Mouse (Mus musculus) hindbrain, embryonic 10.5 days (tissue): Measurements from ENCODE around the gene Trim27. TPM values are rescaled to one million over a fixed set of nuclear protein-coding genes. Genes with fewer than 3 reads are reported as not detected.
A peak's percentile ranks its signal among the peaks of the same experiment; 100 is the strongest.

Source experiments
- DNase-seq: peaks from one replicate; pipeline ENCODE4 v3.0.0-alpha.2; 2017; ENCODE audit warnings: low spot score
- H3K27ac ChIP-seq: fragments of 300-500 bp; sonication (generic); 2 replicates; pipeline ENCODE4 v1.5.1; 2016; ENCODE audit warnings: mild to moderate bottlenecking, moderate library complexity
- H3K27me3 ChIP-seq: fragments of 300-500 bp; sonication (generic); 2 replicates; pipeline ENCODE4 v1.6.1; 2016; ENCODE audit warnings: mild to moderate bottlenecking; ENCODE audit not compliant: poor library complexity, insufficient read depth, severe bottlenecking
- H3K36me3 ChIP-seq: fragments of 300-500 bp; sonication (generic); 2 replicates; pipeline ENCODE4 v1.6.1; 2016; ENCODE audit warnings: mild to moderate bottlenecking, moderate library complexity
- H3K4me1 ChIP-seq: fragments of 300-500 bp; sonication (generic); replicated peaks from 2 replicates; pipeline ENCODE4 v1.6.1; 2016; ENCODE audit warnings: mild to moderate bottlenecking
- H3K4me3 ChIP-seq: fragments of 300-500 bp; sonication (generic); 2 replicates; pipeline ENCODE4 v1.5.1; 2016; ENCODE audit warnings: mild to moderate bottlenecking, moderate library complexity
- H3K9me3 ChIP-seq: fragments of 300-500 bp; sonication (generic); 2 replicates; pipeline ENCODE4 v1.6.1; 2016; ENCODE audit warnings: mild to moderate bottlenecking, moderate library complexity
- WGBS: fragments of 180-500 bp; shearing (Covaris S2); methylation state at CpG from one replicate; pipeline ENCODE4 v1.1.7; 2016; 5-methylcytosine and 5-hydroxymethylcytosine counted together
- polyA plus RNA-seq: library from polyadenylated mRNA; unstranded; fragments of >200 nt; fragmentation: Nextera tagmentation; extraction: Ambion mirVana; gene quantifications from 2 replicates; pipeline ENCODE4 v1.2.1, GENCODE M21; 2016

Trim27 gene
- 157 and 163 TPM in 2 replicates for polyA plus RNA-seq

DNA sequence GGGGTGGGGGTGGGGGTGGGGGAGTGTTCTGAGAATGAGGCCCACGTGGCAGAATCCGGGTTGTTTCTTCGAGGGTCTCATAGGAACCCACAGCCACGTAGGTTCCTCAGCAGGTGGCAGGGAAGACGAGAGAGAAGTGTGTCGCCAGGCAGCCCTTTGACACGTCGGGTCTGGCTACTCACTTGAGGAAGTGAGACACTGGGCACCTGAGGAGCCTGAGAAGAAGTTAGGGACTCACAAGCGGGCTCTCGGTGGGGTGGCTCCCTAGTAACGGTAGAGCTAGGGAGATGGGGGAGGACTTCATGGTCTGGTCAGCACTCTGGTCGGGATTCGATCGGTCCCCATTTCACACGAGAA is at the start of gene Trim27:
TSS of gene Trim27 (plus strand) at position 79 of the 357 bp plus-strand sequence.
- H3K4me3 ChIP-seq: peak within 1 kb of the TSS; percentile 99
- WGBS: under 1% methylated on average over 15 of the region's 15 CpGs
- H3K4me1 ChIP-seq: peaks cover 34% of the 10 kb centered on the region
- peak within 1 kb of the TSS; percentile 97 for H3K27ac ChIP-seq
- DNase-seq: no peak
- peaks cover 27% of the 10 kb centered on the region for H3K36me3 ChIP-seq
- no peaks in the 10 kb centered on the region for H3K27me3 ChIP-seq
- no peaks in the 10 kb centered on the region for H3K9me3 ChIP-seq

DNA sequence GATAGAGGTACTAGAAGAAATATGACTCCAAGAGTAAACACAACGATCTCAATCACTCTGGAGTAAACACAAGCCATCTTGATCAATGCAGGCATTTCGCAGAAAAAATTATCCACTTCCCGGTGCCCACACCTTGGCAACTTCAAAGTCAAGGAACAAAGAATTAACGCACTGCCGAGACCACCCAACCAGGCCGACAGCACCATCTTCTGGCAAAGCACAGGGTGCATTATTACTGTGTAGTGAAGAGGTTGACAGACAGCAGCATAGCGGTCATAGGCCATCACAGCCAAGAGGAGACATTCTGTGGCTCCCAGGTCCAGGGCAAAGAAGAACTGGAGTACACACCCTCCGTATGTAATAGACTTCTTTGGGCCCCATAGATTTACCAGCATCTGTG is 36.8 kb upstream of the Trim27 start:
- no peaks in the 10 kb centered on the region for H3K27me3 ChIP-seq
- peak; percentile 13 for DNase-seq
- WGBS: 48% methylated on average over 8 of the region's 8 CpGs
- H3K9me3 ChIP-seq: no peaks in the 10 kb centered on the region
- H3K36me3 ChIP-seq: no peaks in the 10 kb centered on the region
- no peaks in the 10 kb centered on the region for H3K4me1 ChIP-seq
- no peak overlapping the region for H3K27ac ChIP-seq
- H3K4me3 ChIP-seq: no peak overlapping the region

DNA sequence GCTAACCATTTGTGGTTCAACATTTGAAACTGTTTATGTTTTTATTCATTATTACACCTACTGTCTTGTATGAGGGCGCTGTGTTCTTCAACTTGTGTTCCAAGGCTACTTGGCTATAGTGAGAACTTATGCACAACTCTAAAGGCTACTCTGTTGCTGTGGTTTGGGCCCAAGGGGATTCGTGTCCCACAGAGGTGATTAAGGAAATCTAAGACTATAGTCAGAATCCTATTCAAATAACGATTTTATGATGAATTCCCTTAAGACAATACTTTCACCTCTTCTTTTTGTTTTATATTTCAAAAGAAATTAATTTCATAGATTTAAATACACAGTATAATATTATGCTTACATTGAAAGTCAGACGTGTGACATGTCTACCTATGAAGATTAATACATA is 33.5 kb upstream of the Trim27 start, which contains the start of gene Olfr1368:
TSS of gene Olfr1368 (minus strand) at position 101 of the 400 bp plus-strand sequence.
- Histone ChIP-seq H3K27me3 (no peaks in the 10 kb centered on the region), H3K4me1 (no peaks in the 10 kb centered on the region), H3K36me3 (no peaks in the 10 kb centered on the region), H3K27ac (no peak within 1 kb of the TSS), H3K4me3 (no peak within 1 kb of the TSS), H3K9me3 (no peaks in the 10 kb centered on the region)
- no peak for DNase-seq
- 76% methylated on average over 4 of the region's 4 CpGs for WGBS

DNA sequence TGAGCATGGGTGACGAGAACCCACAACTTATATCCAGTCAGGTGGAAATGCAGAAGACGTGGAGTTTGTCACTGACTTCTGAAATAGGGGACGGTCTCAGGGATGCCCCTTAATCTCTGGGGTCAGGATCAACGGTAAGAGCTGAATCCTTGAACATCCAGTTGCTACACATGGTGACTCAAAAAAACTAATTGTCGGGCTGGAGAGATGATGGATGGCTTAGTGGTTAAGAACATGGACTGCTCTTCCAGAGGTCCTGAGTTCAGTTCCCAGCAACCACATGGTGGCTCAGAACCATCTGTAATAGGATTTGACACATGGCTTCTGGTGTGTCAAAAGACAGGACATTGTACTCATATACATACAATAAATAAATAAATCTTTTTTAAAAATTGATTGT is 23.4 kb upstream of the Trim27 start:
- Histone ChIP-seq H3K27ac (no peak overlapping the region), H3K9me3 (no peaks in the 10 kb centered on the region), H3K36me3 (no peaks in the 10 kb centered on the region), H3K4me1 (peaks cover 9% of the 10 kb centered on the region; the same call in 1 of the 2 replicates), H3K27me3 (no peaks in the 10 kb centered on the region), H3K4me3 (no peak overlapping the region)
- WGBS: 84% methylated on average over 5 of the region's 5 CpGs
- no peak for DNase-seq

DNA sequence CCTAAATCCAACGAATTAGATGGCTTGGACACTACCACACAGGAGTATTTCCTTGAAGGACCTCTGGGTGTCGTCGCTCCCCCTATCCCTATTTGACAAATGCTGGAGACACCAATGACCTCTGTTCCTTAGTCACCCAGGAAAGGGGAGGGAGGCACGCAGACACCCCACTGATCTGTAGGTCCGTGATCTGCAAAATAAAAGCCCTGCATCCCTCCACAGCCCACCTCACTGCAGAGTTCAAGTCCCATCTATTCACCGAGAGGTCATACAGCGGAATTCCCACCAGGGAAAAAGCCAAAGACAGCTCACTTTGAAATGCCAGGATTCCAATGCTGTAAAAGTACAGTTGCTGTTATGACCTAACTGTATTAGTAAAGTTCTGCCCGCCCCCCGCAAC is 21.2 kb upstream of the Trim27 start:
- Histone ChIP-seq H3K4me1 (peaks cover 11% of the 10 kb centered on the region; the same call in 1 of the 2 replicates), H3K27ac (no peak overlapping the region), H3K27me3 (no peaks in the 10 kb centered on the region), H3K36me3 (no peaks in the 10 kb centered on the region), H3K9me3 (no peaks in the 10 kb centered on the region), H3K4me3 (peak overlapping the region; percentile 66)
- no peak for DNase-seq
- 5% methylated on average over 9 of the region's 9 CpGs for WGBS

DNA sequence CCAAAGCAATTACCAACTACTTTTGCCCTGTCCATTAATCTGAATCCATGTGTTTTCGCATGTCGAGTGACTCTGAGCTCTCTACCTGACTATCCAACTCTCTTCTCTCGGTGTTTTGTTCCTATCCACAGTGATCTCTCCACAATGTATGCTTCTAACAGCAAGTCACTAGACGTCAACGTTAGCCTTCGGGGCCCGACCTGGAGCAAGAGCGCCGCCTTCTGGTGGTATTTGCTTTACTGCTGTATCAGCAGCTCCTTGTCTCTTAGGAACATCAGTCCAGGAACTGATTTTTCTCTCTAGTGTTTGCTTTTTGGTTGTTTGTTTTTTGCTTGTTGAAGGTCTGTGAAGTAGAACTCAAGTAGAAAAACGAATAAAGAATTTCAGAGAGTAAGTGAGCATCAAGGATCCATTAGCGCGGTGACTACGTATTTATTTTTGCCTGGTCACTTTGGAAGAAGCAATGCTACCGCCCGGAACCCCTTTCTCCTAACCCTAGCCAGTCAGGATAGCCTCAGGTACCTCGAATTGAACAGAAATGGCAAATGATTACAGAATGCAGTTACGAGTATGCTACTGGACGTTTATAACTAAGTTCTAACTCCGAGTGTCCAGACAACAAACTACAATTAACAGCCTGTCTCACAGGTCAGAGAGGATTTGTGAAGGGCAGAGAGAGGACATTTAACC is 20.3 kb upstream of the Trim27 start:
- no peaks in the 10 kb centered on the region for H3K27me3 ChIP-seq
- no peaks in the 10 kb centered on the region for H3K36me3 ChIP-seq
- no peaks in the 10 kb centered on the region for H3K9me3 ChIP-seq
- H3K4me1 ChIP-seq: peaks cover 11% of the 10 kb centered on the region; the same call in 1 of the 2 replicates
- H3K4me3 ChIP-seq: peak overlapping the region; percentile 66
- under 1% methylated on average over 19 of the region's 19 CpGs for WGBS
- DNase-seq: peak; percentile 90
- H3K27ac ChIP-seq: no peak overlapping the region

DNA sequence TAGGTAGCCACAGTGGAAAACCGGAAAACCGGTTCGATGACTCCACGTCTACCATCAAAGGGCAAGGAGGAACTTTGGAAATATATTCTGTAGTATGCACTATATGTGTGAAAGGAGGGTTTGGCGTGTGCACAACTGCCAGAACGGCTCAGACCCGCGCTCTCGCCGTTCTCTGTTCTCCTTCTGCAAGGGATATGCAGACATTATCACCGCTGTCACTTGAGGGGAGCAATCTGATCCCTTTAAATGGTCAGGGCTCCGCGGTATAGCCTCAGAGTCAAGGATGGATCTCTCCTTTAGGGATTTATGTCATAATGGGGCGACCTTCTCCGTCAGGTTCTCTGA is 19.8 kb upstream of the Trim27 start:
- DNase-seq: peak; percentile 44
- under 1% methylated on average over 15 of the region's 15 CpGs for WGBS
- H3K9me3 ChIP-seq: no peaks in the 10 kb centered on the region
- peak overlapping the region; percentile 66 for H3K4me3 ChIP-seq
- H3K27ac ChIP-seq: no peak overlapping the region
- H3K27me3 ChIP-seq: no peaks in the 10 kb centered on the region
- no peaks in the 10 kb centered on the region for H3K36me3 ChIP-seq
- H3K4me1 ChIP-seq: peaks cover 11% of the 10 kb centered on the region; the same call in 1 of the 2 replicates

DNA sequence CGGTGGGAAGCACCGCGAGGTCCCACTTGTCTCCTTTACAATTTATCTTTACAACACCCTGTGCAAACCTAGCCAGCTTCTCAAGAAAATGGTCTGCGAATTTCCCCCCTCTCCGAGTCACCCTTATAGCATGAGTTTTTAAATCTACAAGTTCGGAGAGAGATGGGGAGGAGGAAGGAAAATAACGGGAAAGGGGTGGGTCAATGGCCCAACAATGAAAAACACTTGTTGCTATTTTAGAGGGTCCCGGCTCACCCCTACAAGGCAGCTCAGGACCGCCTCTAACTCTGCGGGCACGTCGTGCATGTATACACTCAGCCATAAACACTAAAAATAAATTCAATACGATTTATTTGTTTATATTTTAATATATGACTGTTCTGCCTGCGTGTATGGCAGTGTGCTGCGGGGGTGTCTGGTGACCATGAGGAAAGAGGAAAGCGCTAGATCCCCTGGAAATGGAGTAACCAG is 19.2 kb upstream of the Trim27 start:
- Histone ChIP-seq H3K4me3 (peak overlapping the region; percentile 66), H3K27me3 (no peaks in the 10 kb centered on the region), H3K36me3 (no peaks in the 10 kb centered on the region), H3K9me3 (no peaks in the 10 kb centered on the region), H3K27ac (no peak overlapping the region), H3K4me1 (peaks cover 11% of the 10 kb centered on the region; the same call in 1 of the 2 replicates)
- WGBS: under 1% methylated on average over 16 of the region's 16 CpGs
- peak; percentile 42 for DNase-seq

DNA sequence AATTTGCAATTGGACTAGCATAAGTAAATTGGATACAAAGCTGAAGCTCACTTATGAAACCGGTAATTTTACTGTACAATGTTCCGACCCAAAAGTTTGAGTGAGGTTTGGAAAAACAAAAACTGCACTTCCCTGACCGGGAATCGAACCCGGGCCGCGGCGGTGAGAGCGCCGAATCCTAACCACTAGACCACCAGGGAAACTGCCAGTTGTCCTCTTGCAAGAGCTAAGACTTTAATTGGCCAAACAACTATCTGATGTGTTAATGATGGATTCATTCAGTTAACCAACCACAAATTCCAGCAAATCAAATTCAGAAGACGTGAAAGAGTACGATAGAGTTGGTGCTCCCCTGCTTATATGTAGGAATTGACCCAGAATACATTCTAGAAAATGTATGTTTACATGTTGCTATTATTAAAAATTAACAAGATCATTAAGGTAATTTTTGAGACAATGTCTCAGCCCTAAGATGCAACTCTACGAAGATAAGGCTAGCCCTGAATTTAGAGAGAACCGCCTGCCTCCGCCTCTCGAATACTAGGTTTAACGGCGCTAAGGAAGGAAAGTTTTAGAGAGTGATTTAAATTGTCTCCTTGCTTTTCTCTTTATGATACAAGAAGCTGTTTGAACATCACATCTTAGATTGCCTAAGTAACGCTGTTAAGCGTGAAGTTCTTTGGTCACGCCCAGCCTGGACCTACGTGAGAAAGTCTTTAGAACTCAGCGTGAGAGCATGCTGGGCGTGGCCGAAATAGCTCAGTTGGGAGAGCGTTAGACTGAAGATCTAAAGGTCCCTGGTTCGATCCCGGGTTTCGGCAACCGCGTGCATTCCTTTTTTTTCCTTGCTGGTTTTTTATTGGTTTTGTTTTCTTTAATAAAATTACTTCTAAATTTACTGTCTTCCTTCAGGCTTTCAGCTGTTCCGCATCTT is 18.3 kb upstream of the Trim27 start:
- Histone ChIP-seq H3K27me3 (no peaks in the 10 kb centered on the region), H3K4me1 (peaks cover 11% of the 10 kb centered on the region; the same call in 1 of the 2 replicates), H3K36me3 (no peaks in the 10 kb centered on the region), H3K9me3 (no peaks in the 10 kb centered on the region), H3K27ac (no peak overlapping the region), H3K4me3 (peak overlapping the region; percentile 66)
- WGBS: under 1% methylated on average over 32 of the region's 32 CpGs
- DNase-seq: peak; percentile 91

DNA sequence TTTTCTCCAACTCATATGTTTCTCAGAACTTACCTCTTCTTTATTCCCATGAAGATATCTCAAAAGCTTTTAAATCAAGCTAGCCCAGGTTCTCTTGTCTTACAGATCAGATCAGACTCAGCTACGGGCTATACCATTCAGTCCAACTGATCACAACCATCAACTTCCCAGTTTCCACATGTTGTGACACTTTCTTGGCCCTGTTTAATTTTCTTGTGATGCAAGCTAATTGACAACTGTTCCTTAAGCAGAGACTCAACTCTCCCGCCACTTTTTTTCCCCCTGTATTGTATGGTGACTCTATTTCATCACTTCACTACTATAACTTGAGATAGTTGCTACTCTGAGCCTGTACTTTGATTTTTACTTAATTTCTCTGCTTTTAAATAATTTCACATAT is 17.7 kb upstream of the Trim27 start:
- peaks cover 11% of the 10 kb centered on the region; the same call in 1 of the 2 replicates for H3K4me1 ChIP-seq
- H3K27me3 ChIP-seq: no peaks in the 10 kb centered on the region
- 40% methylated on average over 2 of the region's 2 CpGs for WGBS
- H3K9me3 ChIP-seq: no peaks in the 10 kb centered on the region
- no peak overlapping the region for H3K27ac ChIP-seq
- H3K4me3 ChIP-seq: peak overlapping the region; percentile 66
- no peak for DNase-seq
- H3K36me3 ChIP-seq: no peaks in the 10 kb centered on the region

DNA sequence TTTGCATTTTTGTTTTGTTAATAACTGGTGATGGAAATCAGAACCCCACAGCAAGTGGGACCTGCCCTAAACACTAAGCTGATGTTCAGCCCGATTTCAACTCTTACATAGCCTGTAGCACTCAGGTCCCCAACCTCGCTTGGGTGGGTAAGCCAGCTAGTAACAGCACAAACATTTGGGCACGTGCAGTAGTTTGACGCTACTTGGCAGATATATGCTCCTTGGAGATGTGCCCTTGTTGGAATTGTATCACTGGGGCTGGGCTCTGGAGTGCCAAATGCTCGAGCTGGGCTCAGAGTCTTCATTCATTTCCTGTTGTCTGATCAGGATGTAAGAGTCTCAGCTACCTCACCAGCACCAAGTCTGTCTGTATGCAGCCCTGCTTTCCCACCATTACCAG is 16.7 kb upstream of the Trim27 start:
- Histone ChIP-seq H3K4me3 (no peak overlapping the region), H3K4me1 (peaks cover 11% of the 10 kb centered on the region; the same call in 1 of the 2 replicates), H3K9me3 (no peaks in the 10 kb centered on the region), H3K27ac (no peak overlapping the region), H3K27me3 (no peaks in the 10 kb centered on the region), H3K36me3 (no peaks in the 10 kb centered on the region)
- no peak for DNase-seq
- 62% methylated on average over 5 of the region's 5 CpGs for WGBS

DNA sequence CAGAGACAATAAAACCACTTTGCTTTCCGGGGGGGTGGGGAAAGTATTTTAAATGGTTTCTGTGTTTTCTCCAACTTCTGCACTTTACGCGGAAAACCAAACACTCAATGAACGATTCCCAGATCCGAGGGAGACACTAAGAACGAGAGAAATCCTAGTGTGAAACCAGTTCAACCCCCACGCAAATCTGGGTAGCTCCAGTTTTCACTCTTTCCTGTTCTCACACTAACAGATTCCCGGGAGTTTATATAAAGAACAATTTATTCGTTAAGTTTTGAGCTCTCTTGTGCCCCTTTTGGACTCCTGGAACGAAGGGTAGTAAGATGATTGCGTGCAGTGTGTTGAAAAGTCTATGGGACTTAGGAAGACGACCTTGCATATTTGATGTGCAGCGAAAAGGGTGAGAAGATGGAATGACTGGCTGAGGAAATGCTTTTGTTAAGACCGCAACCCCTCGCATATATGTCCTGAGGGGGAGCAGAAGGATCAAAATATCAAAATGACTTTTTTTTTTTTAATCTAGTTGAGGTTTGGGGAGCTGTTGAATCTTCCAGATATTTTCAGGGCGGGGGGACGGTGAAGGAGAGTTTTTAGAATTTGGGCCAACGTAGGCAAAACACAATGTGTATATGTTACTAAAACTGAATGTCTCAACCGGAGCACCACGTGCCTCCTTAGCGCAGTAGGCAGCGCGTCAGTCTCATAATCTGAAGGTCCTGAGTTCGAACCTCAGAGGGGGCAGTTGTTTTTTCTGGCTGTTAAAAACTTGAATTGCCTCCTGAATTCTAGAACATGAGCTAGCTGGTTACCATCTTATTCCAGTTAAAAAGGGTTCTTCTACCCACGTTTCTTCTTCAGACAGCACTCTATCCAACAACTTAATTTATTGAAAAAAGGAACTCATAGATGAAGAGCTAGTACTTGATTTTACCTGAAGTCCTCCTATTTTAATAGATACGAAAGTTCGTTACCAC is 12.0 kb upstream of the Trim27 start:
- DNase-seq: peak; percentile 78
- H3K36me3 ChIP-seq: no peaks in the 10 kb centered on the region
- H3K4me1 ChIP-seq: peaks cover 19% of the 10 kb centered on the region
- H3K27me3 ChIP-seq: no peaks in the 10 kb centered on the region
- peak overlapping the region; percentile 61 for H3K4me3 ChIP-seq
- WGBS: 2% methylated on average over 27 of the region's 27 CpGs
- H3K9me3 ChIP-seq: no peaks in the 10 kb centered on the region
- H3K27ac ChIP-seq: peak overlapping the region; percentile 69; the same call in 1 of the 2 replicates
